Mouse (Mus musculus): ENCODE data around the gene Crebrf.

- TF ChIP-seq EP300 (IDR thresholded peaks at IDR 0.05; ENCODE audit: low read depth in 1 of 2, low read length in 2 of 2), result no peak
- no peak for TF ChIP-seq CTCF (IDR thresholded peaks at IDR 0.05 in 2 of 3, conservative IDR thresholded peaks at IDR 0.05 in 1 of 3; ENCODE audit: control insufficient read depth in 1 of 3, insufficient read depth in 1 of 3, low read depth in 2 of 3, low read length in 3 of 3, poor library complexity in 1 of 3, severe bottlenecking in 1 of 3)
- no peak for TF ChIP-seq POLR2AphosphoS5 (IDR thresholded peaks at IDR 0.05; ENCODE audit: borderline replicate concordance, low read depth, low read length)
- TF ChIP-seq POLR2A (IDR thresholded peaks at IDR 0.05; ENCODE audit: control insufficient read depth in 1 of 2, insufficient read depth in 1 of 2, low read depth in 1 of 2, low read length in 2 of 2, poor library complexity in 1 of 2), result no peak
- TF ChIP-seq TBP (IDR thresholded peaks at IDR 0.05; ENCODE audit: low read depth, low read length), result no peak
- TF ChIP-seq ZMIZ1 (IDR thresholded peaks at IDR 0.05; ENCODE audit: low read depth, low read length), result no peak
- TF ChIP-seq CHD2 (IDR thresholded peaks at IDR 0.05; ENCODE audit: low read length), result no peak
- TF ChIP-seq USF1 (IDR thresholded peaks at IDR 0.05; ENCODE audit: low read depth, low read length), result no peak
Observed at GRCm38 (mm10) chr17:26816810-26817209, 101.4 kb downstream of the Crebrf start.

All from MEL (cell line).